Mouse (Mus musculus): ENCODE measurements around the gene Atp6v0e2. TPM values are rescaled to one million over a fixed set of nuclear protein-coding genes. Genes with fewer than 3 reads are reported as not detected.

The Atp6v0e2 gene
- polyA plus RNA-seq (2015; fragmentation: Nextera tagmentation; extraction: Ambion mirVana) = 21.0 and 24.8 TPM in 2 replicates

GRCm38 (mm10) chr6:48537105-48537954 lies at the start of gene Atp6v0e2:
Gene Atp6v0e2, plus strand, starts transcription at chr6:48537615.

GRCm38 (mm10) chr6:48554280-48555103 lies 17.1 kb downstream of the Atp6v0e2 start, which contains the start of gene Lrrc61:
Gene Lrrc61, plus strand, starts transcription at chr6:48554796.

GRCm38 (mm10) chr6:48572572-48573061 lies 35.2 kb downstream of the Atp6v0e2 start, which contains the start of gene Rarres2:
Gene Rarres2, minus strand, starts transcription at chr6:48572789.

GRCm38 (mm10) chr6:48589194-48589750 lies 51.9 kb downstream of the Atp6v0e2 start, which contains the start of gene Gm45021:
Gene Gm45021, plus strand, starts transcription at chr6:48589610.

Other genes with a start within 250 kb of the Atp6v0e2 start
- 4.8 and 6.5 TPM in 2 replicates for gene Krba1, start 142.0 kb upstream of the Atp6v0e2 start, polyA plus RNA-seq (2015; fragmentation: Nextera tagmentation; extraction: Ambion mirVana)
- 18.1 and 23.6 TPM in 2 replicates for gene Zfp467, start 91.8 kb upstream of the Atp6v0e2 start, polyA plus RNA-seq (2015; fragmentation: Nextera tagmentation; extraction: Ambion mirVana)
- gene Sspo, start 89.4 kb upstream of the Atp6v0e2 start, polyA plus RNA-seq (2015; fragmentation: Nextera tagmentation; extraction: Ambion mirVana) = 0.08 and 0.11 TPM in 2 replicates
- gene Lrrc61, start 17.2 kb downstream of the Atp6v0e2 start, polyA plus RNA-seq (2015; fragmentation: Nextera tagmentation; extraction: Ambion mirVana) = 8.8 and 9.2 TPM in 2 replicates
- 77.5 and 103 TPM in 2 replicates for gene Rarres2, start 35.2 kb downstream of the Atp6v0e2 start, polyA plus RNA-seq (2015; fragmentation: Nextera tagmentation; extraction: Ambion mirVana)
- 3.5 and 4.2 TPM in 2 replicates for gene Gm45021, start 52.0 kb downstream of the Atp6v0e2 start, polyA plus RNA-seq (2015; fragmentation: Nextera tagmentation; extraction: Ambion mirVana)
- 22.8 and 23.9 TPM in 2 replicates for gene Repin1, start 56.3 kb downstream of the Atp6v0e2 start, polyA plus RNA-seq (2015; fragmentation: Nextera tagmentation; extraction: Ambion mirVana)
- not detected in 2 replicates for gene Gm44965, start 56.3 kb downstream of the Atp6v0e2 start, polyA plus RNA-seq (2015; fragmentation: Nextera tagmentation; extraction: Ambion mirVana)
- gene Zfp775, start 64.4 kb downstream of the Atp6v0e2 start, polyA plus RNA-seq (2015; fragmentation: Nextera tagmentation; extraction: Ambion mirVana) = 3.7 and 3.8 TPM in 2 replicates
- 0.27 and 0.48 TPM in 2 replicates for gene AI854703, start 89.1 kb downstream of the Atp6v0e2 start, polyA plus RNA-seq (2015; fragmentation: Nextera tagmentation; extraction: Ambion mirVana)
- 1.7 and 1.8 TPM in 2 replicates for gene Gimap8, start 109.6 kb downstream of the Atp6v0e2 start, polyA plus RNA-seq (2015; fragmentation: Nextera tagmentation; extraction: Ambion mirVana)
- gene Gimap9, start 138.5 kb downstream of the Atp6v0e2 start, polyA plus RNA-seq (2015; fragmentation: Nextera tagmentation; extraction: Ambion mirVana) = 2.9 and 3.4 TPM in 2 replicates
- gene Gimap4, start 146.9 kb downstream of the Atp6v0e2 start, polyA plus RNA-seq (2015; fragmentation: Nextera tagmentation; extraction: Ambion mirVana) = 14.6 and 16.2 TPM in 2 replicates
- gene Gimap6, start 170.6 kb downstream of the Atp6v0e2 start, polyA plus RNA-seq (2015; fragmentation: Nextera tagmentation; extraction: Ambion mirVana) = 19.4 and 22.7 TPM in 2 replicates
- 1.6 and 2.3 TPM in 2 replicates for gene Gm28053, start 181.0 kb downstream of the Atp6v0e2 start, polyA plus RNA-seq (2015; fragmentation: Nextera tagmentation; extraction: Ambion mirVana)
- not detected in 2 replicates for gene Gimap7, start 181.0 kb downstream of the Atp6v0e2 start, polyA plus RNA-seq (2015; fragmentation: Nextera tagmentation; extraction: Ambion mirVana)
- 11.1 and 12.1 TPM in 2 replicates for gene Gimap1, start 201.4 kb downstream of the Atp6v0e2 start, polyA plus RNA-seq (2015; fragmentation: Nextera tagmentation; extraction: Ambion mirVana)
- 8.5 and 9.6 TPM in 2 replicates for gene Gimap5, start 208.6 kb downstream of the Atp6v0e2 start, polyA plus RNA-seq (2015; fragmentation: Nextera tagmentation; extraction: Ambion mirVana)
- gene Gimap3, start 233.2 kb downstream of the Atp6v0e2 start, polyA plus RNA-seq (2015; fragmentation: Nextera tagmentation; extraction: Ambion mirVana) = not detected in 2 replicates